Mouse (Mus musculus): ENCODE measurements at regions not wholly inside any gene's neighbourhood (a gene's known extent, or its start where the extent isn't known, plus 50 kb on each side); places are given as distances from the start of the nearest gene placed in this dataset.

- TF ChIP-seq POLR2A (IDR thresholded peaks at IDR 0.05; ENCODE audit: borderline replicate concordance, insufficient read depth, low read length) (no peak), CTCF (IDR thresholded peaks at IDR 0.05; ENCODE audit: borderline replicate concordance, insufficient read depth, low read depth, low read length) (no peak)
These were observed 70.8 kb upstream of the Tle4 start for GRCm38 (mm10) chr19:14668512-14669181.

Measured in cerebellum, adult 2 months (tissue).